Mouse (Mus musculus): ENCODE measurements around the gene Tshz2. TPM values are rescaled to one million over a fixed set of nuclear protein-coding genes. Genes with fewer than 3 reads are reported as not detected.

The Tshz2 gene
- not detected for total RNA-seq (2023)

DNA sequence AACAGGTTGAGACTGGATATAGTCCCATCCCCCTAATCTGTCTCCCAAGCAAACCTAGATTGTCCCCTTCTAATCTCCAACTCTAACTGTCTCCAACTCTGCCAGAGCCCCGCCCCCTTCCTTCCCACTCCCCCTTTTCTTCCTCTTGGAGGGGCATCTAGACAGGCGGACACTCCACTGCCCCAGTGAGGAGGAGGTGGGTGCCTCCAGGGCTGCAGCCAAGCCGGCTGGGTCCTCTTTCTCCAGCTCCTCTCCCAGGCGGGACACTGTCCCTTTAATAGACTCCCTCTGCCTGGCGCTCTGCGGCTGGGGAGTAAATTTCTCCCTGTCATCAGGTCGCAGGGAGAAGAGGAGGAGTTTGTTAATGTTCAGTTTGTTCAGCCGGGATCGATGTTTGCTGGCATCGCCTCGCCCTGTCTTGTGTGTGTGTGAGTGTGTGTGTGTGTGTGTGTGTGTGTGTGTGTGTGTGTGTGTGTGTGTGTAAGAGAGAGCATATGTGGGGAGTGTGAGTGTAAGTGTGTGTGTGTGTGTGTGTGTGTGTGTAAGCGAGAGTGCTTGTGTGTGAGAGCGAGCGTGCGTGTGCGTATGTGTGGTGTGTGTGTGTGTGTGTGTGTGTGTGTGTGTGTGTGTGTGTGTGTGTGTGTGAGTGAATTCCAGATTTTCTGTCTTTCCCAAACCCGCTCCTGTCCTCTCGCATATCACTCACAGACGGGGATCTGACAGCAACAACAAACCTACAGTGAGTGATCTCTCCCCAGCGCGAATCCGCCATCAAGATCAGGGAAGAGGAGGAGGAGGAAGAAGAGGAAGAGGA lies at the start of gene Tshz2:
TSS of gene Tshz2 (plus strand) at position 676 of the 814 bp plus-strand sequence.

DNA sequence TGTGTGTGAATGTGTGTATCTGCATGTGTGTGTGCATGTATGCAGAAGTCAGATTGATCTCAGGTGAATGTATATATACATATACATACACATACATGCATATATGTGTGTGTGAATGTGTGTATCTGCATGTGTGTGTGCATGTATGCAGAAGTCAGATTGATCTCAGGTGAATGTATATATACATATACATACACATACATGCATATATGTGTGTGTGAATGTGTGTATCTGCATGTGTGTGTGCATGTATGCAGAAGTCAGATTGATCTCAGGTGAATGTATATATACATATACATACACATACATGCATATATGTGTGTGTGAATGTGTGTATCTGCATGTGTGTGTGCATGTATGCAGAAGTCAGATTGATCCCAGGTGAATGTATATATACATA lies 45.2 kb upstream of the Tshz2 start, which contains the start of gene Gm11011:
TSS of gene Gm11011 (minus strand) at position 101 of the 400 bp plus-strand sequence.

Other genes with a start within 250 kb of the Tshz2 start
- not detected for gene Gm11011, start 45.3 kb upstream of the Tshz2 start, total RNA-seq (2023)

All from CD8-positive naive resting alpha-beta T cell, adult 57 days (primary cell).